Mouse (Mus musculus) neural tube, embryonic 10.5 days (tissue): ENCODE data around the gene Umad1.

Experiments used
- DNase-seq: peaks from one replicate; pipeline ENCODE4 v3.0.0-alpha.2; 2017; ENCODE audit warnings: low spot score; ENCODE audit errors: extremely low spot score

The Umad1 gene

DNA sequence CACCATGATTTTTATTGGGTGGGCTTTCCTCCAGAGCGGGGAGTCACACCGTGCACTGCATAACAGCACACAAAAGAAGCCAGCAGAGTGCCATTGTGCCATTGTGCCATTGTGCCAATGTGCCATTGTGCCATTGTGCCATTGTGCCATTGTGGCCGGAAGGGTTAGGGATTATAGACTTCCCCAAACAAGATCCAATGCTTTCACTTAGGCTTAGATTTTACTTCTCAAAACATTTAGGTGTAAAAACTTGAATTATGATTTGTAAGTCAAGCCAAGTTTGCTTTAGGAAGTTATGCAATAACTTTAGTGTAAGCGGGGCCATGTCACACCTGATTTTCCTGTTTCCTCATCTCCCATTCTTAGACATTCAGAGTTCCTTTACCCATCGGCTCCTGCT, 156.7 kb downstream of the Umad1 start:
- no peak for DNase-seq

GRCm38 (mm10) chr6:8416802-8417569, 157.9 kb downstream of the Umad1 start:
- no peak for DNase-seq

DNA sequence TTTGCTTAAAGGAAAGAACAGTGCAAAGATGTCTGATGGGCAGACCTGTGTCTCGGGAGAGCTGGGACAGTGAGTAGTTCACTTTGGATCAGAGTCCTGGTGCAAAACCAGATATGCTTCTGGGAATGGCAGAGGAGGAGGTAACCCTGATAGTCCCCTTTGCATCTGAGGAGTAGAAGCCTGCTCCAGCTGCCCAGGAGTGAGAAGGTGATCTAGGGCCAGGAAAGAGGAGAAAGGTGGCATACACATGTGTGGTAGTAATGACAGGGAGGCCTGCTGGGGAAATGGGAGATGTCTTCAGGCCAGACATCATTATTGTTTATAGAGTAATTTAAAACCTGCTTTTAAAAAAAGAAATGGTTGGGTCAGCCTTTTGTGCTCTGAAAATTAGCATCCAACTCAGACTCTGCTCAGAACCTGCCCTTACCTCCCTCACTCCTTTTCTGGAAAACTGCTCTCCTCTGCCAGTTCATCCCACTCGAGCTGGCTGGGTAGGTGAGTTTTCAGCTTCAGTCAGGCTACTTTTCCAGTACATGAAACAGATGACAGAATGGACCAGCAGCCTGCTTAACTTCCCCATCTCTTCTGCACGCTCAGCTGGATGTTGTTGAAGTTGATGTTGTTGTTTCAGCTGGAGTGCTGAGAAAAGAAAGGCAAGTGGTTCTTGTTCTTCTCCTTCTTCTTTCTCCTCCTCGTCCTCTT, 160.5 kb downstream of the Umad1 start:
- no peak for DNase-seq

DNA sequence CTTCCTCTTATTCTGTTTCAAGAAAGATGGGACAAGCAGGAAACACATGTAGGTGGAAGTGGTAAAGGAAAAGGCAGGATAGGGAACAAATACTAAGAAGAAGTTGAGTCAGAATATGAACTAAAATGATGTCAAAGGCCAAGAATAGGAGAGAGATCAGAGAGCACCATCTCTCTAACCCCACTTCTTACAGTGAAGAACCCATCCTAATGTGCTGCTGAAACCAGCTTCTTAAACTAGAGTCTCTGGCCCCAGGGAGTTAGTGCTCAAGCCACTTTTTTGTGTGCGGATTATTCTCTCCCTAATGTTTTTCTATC, 161.1 kb downstream of the Umad1 start:
- no peak for DNase-seq

- DNase-seq, result no peak
Measured at GRCm38 (mm10) chr6:8421421-8421820, 162.3 kb downstream of the Umad1 start.

DNA sequence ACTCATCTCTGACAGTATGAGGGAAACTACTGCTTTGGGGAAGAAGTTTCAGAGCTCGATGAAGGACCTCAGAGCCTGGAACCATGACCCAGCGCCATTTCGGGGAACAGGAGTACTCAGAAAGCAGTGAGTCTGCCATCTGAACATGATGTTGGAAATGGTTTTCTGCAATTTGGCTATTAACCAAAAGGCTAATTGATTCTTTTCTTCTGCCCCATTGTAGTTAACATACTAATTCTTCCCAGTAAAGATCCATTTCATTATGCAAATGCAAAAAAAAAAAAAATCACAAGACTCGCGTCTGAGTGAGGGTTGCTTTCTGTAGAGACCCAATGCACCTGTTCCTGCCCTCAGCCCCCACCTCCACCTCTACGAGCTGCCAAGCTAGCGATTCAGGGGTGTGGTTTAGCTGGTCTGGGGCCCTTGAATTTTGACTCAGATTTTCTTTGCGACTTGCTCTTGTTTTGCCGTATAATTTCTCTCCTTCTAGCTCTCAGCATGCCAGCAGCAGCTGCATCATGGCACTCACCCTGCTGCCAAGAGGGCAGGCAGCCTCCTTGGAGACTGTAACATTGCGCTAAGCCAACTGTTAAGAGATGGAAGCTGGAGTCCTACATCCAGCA, 163.0 kb downstream of the Umad1 start:
- DNase-seq, result no peak

DNA sequence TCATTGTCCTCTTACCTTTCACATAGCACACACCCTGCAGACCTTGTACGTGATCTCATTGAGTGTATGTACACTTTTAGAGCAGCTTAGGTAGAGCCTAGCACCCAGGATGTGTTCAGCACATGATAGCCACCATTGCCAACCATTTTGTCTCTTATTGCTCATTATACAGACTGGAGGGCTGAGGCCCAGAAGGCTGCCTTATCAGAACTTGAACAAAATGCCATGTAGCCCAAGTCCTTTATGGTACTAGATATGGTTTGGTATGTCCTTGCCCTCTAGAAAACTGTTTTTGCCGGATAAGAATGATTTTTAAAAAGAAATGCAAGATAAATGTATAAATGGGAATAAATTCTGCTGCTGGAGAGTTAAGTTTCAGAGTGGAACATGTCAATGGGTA, 164.1 kb downstream of the Umad1 start:
- no peak for DNase-seq

GRCm38 (mm10) chr6:8427692-8428091, 168.6 kb downstream of the Umad1 start:
- DNase-seq, result no peak

DNA sequence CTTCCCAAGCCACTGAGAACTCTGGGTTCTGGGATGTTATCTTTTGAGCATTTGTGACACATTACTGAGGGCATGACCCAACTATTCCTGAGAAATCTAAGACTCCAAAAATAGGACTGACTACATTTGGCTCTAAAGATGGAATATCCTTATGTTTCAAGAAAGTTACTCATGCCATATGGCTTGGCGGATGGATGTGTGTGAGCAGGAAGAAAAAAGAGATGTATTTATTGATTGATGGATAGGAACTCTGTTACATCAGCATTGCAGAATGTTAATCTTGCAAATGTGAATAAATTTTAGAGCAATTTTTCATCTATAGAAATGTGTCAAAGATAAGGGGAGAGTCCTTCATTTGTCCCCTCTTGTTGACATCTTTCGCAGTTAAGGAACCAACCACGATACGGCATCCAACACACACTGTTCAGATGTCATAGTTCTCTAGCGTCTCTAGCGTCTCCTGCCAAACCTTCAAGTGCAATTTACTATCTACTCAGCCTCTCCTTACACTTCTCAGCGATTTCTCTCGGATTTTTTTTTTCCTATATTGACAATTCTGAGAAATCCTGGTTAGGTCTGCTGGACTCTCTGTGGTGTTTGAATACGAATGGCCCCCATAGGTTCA, 171.6 kb downstream of the Umad1 start:
- DNase-seq, result no peak

DNA sequence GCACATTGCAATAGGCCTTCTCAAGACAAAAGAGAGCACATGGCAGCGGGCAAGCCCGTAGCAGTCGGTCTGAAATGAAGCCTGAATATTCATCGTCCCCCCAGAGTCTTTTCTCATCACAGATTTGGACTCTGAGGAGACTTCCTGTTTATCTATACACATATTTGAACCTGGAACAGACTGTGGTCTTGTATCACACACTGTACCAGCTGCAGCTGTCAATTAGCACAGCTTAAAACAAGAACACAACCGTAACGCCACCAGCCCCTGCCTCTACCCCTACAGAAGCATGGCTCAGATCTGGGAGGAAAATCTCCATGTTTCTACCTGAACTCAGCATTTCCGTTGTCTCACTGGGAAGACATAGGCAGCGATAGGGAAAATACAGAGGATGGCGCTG, 174.1 kb downstream of the Umad1 start:
- no peak for DNase-seq

- DNase-seq, result no peak
Measured at GRCm38 (mm10) chr6:8437937-8438336, 178.8 kb downstream of the Umad1 start.

- DNase-seq, result no peak
Measured at GRCm38 (mm10) chr6:8441814-8442213, 182.7 kb downstream of the Umad1 start.

DNA sequence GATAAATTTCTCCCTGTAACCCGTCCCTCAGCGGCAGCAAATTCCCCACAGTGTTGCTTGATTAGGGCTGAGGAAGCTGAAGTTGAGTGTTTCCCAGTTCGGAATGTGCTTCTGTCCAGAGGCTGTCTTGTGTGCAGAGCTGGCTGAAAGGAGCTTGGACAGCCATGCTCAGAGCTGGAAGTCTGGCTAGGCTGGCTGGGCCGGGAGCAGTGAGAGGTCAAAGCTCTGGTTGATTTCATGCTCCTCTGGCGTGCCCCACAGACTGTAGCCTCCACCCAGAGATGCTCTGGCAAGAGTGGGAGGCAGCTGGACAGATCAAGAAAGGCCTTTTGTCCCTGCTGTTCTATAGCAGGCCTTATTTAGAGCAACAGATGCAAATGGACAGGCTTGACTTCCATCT, 187.7 kb downstream of the Umad1 start:
- DNase-seq, result peak; percentile 47

GRCm38 (mm10) chr6:8455599-8455998, 196.5 kb downstream of the Umad1 start:
- no peak for DNase-seq

- DNase-seq, result no peak
Measured at GRCm38 (mm10) chr6:8458596-8458995, 199.5 kb downstream of the Umad1 start.

DNA sequence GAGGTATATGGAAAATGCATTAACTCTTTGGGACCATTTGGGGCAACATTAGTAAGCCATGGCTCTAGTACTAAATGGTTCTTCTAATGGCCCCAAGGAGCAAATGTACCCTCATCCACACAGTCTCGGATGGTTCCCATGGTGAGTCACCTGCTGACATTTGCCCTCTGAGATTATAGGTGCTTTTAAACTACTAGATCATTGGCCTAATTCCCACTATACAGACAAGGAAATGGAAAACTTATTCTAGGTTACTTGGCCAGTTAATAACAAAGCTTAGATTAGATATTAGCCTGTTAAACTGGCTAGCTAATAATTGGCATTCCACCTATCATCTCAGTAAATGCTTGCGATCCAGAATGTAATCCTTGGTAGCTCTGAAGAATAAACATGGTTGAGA, 203.4 kb downstream of the Umad1 start:
- DNase-seq, result no peak

DNA sequence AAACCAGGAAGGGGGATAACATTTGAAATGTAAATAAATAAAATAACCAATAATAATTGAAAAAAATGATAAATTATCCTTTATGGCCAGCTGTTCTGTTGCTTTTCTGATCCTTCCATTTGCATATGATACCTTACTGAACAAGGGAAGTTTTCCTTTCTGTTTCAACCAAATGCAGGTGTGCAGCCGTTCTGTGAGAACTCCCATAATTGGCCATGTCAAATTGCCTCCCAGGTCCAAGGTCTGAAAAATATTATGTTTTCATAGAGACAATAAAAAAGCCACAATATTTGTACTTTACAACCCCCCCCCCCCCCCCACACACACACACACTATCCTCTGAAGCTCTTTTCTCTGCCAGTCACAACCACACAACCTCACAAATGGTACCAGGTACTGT, 206.3 kb downstream of the Umad1 start:
- no peak for DNase-seq

DNA sequence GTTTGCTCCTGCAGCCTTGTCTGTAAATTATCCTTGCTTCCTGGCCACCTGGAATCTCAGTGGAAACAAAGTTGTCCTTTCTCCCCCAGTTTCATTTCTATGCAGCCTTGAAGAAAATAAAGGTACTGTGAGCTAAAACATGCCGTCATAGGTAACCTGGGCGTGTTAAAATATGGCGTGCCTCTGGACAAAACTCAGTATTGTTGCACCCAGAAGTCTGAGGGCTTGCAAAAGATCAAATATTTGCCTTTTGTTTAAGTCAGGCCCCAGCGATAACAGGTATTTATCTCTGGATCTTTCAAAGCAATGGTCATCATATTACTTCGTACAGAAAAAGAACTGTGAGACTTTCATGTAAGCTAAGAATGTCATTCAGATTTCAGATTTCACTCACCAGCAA, 206.9 kb downstream of the Umad1 start:
- DNase-seq, result no peak

DNA sequence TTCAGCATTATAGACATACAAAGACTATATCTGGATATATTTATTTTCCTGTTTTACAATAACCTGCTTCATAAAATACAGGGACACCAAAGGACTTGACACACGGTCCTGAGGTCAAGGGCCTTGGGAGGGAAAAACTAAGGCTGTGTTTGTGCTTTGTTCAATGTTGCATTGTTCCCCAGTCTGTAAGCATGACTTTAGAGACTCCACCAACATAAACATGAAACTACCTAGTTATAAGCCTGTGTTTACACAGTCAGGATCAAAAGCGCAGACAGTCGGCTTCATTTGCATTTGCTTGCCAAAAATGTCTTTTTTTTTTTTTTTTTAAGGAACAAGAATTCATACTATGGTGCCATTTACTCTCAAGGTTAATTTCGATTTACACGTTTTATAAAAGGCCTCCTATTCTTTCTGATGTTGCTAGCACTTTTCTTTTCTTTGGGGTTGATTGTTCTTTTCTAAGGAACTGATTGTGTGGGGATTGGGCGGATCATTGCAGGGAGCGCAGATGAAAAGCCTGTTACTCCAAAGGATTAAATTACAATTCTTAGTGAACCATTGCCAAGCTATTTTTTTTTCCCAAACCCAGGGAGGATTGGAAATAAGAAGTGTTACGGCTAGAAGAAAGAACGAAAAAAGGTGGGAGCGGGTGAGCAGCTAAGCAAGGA, 208.7 kb downstream of the Umad1 start:
- no peak for DNase-seq

- no peak for DNase-seq
Measured at GRCm38 (mm10) chr6:8469918-8470317, 210.8 kb downstream of the Umad1 start.

- DNase-seq, result no peak
Measured at GRCm38 (mm10) chr6:8472125-8472524, 213.0 kb downstream of the Umad1 start.

- DNase-seq, result no peak
Measured at GRCm38 (mm10) chr6:8472915-8473314, 213.8 kb downstream of the Umad1 start.
